Mouse (Mus musculus) right cerebral cortex, postnatal 25 days (tissue): Measurements from ENCODE around the gene Nsun7.

Source experiments
- DNase-seq: peaks from one replicate; pipeline ENCODE4 v3.0.0; 2022

The Nsun7 gene

DNA sequence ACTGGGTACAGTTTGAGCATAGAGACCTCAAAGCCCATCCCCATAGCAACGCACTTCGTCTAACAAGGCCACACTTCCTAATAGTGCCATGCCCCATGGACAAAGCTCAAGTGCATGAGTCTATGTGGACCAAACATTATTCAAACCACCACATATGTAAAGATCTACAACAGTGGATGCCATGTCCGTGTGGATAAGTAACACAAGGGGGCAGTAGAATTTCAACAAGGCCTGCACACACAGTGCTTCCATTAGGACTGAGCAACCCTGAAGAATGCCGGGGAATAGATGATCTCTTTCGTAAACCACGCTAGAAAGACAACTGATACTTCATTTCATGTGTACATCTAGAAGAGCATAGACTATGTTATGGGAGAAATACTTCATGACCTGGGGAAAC lies 21.0 kb downstream of the Nsun7 start:
- DNase-seq = no peak

DNA sequence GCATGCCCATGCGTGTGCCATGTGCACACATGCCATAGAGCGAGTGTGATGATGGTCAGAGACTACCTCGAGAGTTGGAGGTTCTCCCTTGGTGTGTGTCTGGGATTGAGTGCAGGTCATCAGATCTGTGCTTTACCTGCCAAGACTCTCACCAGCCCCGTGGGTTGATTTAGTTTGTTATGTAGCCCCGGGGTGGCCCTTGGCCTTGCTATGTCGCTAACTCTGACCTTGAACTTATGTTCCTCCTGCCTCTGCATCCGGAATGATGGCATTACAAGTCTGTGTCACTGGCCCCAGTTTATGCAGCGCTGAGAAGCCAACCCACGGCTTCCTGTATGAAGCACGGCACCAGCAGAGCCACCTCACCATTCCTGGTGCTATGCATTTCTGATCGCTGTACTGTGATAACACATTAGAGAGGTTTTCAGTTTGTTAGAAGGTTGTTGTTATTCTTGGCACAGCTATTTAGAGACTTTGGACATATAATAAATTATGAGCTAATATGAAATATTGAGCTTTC lies 34.5 kb downstream of the Nsun7 start:
- DNase-seq = no peak

DNA sequence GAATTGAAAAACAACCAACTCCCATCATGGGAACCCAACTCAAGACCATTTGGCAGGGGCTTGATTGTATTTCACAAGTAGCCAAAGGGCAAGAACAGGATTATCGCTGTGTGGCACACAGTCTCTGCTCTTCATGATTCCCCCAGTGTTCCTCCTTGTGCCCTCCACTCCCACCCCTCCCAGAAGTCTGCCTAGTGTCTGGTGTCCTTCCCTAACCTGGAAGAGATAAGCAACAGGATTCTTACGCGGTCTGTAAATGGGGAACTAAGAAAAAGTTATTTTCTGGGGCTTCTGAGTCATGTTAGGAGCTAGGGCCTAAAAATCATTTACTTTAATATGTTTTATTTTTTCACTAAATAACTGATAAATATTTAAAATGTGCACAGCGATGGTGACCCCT lies 35.3 kb downstream of the Nsun7 start:
- no peak for DNase-seq

DNA sequence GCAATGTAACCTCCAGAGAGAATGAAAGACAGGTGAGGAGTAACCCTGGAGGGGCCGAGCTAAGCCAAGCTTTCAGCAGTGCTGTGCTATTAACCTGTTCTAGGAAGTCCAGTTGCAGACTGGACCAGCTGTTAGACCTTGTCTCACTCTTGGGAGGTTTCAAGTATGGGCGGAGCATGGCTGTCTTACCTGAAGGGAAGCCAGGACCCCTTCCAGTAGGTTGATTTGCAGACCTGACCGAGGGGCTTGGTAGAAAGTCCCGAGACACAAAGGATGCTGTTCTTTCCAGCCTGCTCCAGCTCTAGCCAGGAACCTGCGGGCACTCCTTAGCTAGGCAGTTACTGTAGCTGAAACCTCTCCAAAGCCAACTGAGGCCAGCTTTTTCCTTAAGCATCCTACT lies 36.4 kb downstream of the Nsun7 start:
- no peak for DNase-seq

DNA sequence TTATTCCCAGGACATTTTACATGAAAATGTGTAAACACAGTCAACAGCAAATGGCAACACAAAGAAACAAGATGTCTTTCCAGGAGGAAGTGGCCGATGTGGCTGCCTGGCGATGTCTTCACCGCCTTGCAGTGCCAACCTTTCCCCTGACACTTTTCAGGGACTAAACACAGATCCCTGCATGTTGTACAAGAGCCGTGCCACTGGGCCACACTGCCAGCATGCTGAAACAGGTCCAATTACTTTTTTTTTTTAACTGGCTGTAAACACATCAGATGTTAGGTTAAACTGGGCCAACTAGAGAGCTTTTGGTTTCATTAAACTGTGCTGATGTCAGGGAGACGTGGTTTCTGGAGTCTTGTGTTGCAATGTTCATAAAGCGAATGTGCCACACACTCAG lies 39.2 kb downstream of the Nsun7 start:
- DNase-seq = no peak

DNA sequence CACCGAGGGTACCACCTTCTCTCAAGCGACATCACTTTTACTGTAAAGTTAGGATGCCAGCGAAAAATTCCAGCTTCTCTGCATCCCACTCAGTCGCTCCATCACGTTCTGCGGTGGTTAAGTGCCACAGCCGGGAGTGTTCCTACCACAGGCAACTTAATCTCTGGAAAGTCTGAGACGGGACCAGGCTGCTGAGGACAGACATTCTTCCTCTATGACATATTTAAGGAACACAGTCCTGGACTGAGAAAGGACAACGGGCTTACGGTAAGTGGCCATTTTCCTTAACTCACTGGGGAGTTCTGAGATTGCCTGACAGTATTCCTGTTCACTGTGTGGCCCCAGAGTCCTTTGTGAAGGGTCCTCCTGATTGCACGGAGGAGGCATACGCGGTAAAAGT lies 40.9 kb downstream of the Nsun7 start:
- DNase-seq = no peak

DNA sequence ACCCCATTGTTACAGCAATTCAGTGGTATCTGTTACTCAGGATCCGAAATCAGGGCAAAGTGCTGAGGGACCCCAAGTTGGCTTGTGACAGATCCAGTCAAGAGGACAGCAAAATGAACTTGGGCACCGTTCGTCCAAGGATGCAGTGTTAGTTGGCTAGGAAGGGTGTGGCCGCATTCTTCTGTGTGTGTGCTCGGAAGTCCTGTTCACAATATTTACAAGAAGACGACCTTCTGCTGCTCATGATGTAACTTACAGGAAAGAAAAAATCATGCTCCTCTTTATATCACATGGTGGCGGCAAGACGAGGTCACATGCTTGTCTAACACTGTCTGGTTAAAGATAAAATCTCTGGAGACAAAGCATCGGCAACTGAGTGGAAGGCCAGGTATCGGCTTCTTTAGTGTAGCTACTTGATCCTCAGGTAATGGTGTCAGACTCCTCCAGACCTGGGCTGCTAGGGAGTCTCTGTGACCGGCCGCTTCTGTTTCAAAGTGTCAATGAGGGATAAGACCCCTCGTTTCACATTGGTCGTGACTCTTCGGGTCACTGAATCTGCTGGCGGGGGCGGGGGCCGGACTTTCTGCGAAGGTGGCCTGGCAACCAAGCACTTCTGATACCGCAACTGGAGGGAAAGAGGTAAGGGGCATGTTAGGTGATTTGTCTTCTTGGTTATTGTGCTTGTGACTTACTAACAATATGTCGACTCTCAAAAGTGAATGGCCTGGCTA lies 42.6 kb downstream of the Nsun7 start:
- DNase-seq = no peak

DNA sequence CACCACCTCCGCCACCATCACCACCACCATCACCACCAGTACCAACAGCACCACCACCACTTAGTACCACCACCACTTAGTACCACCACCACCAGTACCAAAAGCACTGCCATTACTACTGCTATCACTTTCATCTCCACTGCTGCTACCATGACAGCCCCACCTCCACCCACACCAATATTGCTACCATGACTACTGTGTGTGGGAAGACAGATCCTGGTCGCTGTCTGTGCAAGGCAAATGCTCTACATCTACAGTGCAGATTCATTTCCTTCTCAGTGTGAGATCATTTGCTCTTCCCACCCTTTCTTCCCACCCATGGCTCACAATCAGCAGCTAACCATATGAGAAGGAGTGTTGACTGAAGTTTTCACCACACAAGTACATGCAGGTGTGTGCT lies 43.2 kb downstream of the Nsun7 start:
- DNase-seq = peak; percentile 42

DNA sequence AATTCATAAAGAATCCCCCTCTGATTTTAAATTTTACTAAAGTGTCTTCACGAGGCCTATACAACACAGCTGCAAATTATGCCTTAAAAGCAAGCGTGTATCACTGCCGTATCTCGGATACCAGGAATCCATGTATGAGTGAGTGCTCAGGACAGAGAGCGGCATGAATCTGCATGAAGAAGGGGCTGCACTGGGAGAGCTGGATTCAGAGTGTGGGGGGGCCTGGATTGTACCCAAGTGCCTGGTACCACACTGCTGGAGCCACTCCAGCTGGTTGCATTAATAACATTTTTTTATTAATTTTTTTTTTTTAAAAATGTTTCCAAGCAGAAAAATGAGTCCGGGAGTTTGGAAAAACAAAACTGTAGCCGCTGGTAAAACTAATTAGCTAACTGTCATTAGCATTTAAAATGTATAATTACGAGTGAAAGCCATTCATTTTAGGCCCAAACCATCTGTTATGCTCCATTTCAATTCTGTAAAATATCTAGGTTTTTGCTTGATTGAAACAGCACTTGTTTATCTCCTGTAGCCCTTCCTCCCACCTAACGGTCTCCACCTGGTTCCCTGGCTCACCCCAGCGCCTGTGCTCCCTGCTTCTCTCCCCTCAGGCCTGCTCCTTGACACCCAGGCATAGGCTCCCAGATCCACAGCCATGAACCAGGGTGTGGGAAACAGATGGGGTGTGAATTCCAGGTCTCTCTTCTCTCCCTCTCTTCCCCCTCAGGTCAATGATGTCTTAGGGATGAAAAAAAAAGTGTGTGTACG lies 44.8 kb downstream of the Nsun7 start:
- no peak for DNase-seq

DNA sequence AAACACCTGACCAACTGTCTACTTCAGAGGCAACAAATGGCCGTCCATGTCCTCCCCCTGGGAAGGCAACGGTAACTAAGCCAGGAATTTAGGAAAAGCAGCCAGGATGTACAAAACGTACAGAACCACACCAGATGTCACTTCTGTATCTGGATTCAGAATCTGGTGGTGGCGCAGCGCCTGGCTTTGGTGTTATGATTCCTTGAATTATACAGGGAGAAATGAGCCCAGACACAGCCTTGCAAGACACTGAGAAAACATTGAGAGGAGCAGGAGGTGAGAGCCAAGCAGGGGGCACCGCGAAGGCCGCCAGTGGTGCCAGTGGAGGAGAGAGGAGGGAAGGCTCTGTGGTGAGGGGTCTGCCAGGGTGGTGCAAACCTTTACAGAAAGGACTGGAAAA lies 45.8 kb downstream of the Nsun7 start:
- DNase-seq = peak; percentile 52

DNA sequence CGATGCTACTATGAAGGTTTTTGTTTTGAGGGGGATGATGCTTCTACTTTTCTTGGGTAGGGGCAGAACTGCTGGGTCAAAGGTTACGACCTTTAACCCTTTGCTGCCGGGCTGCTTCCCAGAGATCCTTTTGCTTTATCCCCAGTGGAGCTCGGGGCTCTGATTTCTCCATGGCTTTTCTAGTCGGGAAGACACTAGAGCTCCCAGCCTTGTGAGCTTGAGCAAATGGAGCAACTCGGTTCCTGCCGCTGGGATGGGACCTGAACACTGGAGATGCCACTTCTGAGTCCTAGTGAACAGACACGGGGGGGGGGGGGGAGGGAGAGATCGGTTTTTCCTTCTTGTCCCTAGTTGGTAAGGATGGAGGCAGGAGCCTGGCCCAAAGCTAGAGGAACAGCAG lies 50.6 kb downstream of the Nsun7 start:
- no peak for DNase-seq

DNA sequence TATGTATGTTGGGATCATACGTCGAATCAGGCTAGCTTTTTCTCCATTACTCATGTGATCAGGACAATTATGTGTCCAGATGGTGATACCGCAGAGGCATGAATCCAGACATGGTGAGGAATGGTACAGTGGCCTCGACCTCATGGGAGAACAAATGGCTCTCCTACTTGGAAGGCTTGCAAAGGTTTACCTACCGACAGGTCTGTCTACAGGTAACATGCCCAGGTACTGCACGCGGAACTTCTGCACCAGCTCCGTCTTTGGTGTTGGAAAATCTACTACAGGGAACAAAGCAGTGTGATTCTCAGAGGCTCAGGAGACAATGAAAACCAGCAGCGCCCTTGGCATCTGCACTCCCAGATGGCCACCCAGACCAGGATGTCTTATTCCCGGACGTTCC lies 51.1 kb downstream of the Nsun7 start:
- DNase-seq = no peak

DNA sequence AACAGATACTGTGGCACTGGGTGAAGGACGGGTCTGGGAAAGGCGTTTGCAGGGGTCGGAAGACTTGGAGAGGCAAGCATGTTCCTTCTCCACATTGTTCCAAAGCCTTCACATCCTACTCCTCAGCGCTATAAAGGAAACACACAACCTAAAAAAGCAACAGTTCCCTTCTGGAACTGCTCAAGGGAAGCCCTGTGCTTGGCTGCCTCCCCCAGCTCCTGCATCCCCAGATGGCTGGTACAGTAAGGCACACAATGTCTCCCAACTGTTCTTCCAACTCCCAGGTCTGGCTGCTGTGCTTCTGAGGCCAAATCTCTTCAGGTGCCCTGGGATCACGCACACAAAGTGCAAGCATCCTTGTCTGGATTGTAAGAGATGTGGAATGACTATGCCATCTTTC lies 56.1 kb downstream of the Nsun7 start:
- DNase-seq = peak; percentile 46

DNA sequence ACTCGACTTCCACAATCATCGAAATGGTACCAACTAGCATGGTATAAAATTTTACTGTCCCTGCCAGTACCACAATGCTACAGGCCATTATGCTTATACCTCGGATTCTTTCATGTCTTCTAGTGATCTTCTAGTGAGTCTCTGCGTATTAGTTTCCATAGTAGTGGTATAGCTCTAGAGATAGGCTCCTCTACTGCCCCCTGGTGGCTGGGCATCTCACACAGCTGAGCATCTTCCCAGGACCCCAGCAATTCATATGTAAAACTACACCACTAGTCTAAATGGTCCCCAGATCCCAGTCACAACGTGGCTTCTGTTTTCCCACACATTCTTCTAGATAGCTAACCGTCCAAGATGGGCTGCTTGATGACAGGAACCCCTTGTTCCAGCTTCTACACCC lies 59.6 kb downstream of the Nsun7 start:
- no peak for DNase-seq

DNA sequence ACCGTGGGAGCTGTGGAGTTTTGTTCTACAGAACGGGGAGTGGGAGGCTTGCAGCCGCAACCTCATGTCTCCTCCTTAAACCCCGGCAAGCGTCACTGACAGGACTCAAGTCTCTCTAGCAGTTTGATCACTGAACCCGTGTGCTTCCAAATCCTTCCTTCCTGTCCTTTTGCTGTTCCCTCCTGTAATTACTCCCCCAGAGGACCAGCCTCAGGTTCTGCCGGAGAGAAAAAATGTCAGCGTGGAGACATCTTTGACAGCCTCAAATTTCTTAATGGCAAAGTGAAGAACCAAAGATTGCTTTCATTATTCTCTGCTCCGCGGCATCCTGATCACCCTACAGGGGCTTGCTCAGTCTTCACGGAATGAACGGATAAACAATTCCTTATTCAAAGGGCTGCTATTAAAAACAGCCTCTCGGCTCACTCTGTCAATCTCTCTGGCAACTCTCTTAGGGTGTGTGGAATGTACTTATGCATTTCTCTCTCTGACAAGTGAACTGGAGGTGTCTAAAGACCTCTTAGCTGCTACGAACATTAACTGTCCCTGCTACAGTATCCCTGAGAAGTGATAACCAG lies 60.2 kb downstream of the Nsun7 start:
- DNase-seq = no peak

DNA sequence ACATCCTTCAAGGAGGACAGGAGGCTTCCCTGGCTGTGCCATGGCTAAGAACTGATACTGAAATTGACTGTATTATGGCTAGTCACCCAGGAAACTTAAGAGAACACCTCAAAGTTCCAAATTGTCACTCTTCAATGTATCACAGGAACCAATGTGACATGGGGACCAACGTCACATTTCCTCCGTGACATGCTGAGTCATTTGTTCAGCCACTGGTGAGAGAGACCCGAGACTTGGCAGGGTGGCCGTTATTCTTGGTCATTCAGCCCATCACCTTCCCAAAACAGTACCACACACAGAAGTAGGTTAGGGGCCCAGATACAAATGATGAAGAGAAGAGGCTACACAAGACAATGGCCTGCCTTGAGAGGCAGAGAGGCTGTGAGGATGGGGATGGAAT lies 63.4 kb downstream of the Nsun7 start:
- DNase-seq = no peak

DNA sequence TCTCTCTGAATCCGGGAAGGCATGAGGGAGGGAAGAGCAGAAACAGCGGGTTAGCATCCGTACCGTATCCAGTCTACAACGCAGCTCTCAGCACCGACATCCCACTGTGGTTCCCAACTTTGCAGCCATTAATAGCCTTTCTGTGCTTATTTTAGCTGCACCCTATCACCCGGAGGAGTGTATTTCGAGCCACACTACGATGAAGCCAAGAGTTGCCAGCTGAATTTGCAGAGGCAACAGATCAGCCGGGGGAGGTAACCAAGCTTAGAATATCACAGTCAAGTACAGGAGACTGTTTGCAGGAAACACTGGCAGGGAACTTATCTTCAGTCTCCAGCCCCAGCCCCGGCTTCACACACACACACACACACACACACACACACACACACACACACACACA lies 63.9 kb downstream of the Nsun7 start:
- peak; percentile 66 for DNase-seq

DNA sequence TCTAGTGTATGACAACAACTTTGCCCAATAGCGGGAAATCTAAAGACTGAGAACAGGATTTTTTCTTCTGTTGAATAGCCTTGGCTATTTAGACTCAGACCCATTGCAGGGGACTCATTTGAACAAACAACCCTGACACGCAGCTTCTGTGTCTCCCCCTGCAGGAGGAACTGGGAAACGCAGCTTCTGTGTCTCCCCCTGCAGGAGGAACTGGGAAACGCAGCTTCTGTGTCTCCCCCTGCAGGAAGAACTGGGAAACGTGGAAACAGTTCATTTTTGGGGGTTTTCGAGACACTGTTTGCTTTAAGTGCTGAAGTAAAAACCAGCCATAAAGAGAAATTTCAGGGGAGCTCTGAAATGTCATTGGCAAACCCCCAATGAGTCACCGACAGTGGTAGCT lies 66.7 kb downstream of the Nsun7 start:
- no peak for DNase-seq

DNA sequence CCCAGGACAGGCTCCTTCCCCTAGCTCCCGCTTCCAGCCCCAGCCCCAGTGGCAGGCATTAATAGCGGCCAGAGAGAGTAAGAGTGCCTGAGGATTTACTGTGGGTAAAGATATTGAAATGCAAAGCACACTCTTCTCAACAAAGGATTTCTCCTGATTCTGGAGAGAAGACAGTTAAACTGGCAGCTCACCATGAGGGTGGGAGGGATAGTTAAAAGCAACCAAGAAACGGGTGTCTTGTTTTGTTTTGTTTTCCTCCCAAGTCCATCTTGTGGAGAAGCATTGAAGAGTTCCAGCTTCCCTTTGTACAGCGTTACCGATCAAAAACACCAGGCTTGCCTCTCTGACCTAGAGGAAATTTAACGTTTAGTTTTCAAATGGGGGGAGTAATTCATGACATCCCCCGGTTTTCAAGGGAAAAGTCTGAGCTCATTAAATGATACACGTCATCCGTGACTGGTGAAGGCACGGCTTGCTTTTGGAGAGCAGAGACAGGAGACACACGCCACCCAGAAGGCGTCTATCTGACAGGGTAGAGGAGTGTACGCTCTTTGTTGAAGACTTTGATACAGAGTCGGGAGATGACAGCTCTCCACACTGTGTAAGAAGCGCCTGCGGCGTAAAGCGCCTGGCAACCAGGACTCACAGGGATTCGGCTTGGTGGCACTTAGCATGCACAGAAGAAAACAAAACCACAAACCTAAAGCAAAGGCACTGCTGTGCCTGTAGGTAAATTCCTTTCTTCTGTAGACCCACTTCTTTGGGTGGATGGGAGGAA lies 68.4 kb downstream of the Nsun7 start:
- no peak for DNase-seq

DNA sequence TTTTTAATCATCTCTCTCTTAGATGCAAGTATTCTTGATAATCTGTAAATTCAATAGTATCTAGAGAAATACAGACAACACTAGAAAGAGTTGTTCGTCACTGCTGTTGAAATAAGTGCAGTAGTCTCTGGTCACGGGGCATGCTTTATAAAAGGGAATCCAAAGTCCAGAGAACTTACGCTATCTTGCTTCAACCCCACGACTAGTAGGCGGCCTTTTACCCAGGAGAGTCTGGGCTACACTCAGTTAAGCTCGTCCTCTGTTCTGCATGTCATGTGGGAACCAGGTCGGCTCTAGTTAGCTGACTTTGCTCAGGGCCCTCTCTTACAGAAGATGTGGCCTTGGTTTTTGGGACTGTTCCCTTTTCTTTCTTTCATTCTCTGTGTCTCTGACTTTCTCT lies 69.1 kb downstream of the Nsun7 start:
- DNase-seq = no peak

DNA sequence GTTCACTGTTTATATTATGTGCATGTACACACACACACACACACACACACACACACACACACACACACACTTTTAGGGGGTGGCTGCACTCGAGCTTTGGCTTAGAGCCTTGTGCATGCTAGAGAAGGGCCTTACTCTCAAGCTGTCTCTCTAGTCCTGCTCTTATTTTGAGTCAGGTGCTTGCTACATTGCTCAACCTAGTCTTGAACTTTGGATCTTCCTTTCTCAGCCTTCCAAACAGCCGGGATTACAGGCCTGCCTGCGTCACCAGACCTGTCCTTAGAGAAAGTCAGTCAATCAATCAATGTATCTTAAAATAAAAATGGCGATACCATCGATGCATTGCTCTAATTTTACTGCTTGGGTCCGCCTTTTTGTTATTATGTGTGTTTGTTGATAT lies 71.1 kb downstream of the Nsun7 start:
- no peak for DNase-seq

DNA sequence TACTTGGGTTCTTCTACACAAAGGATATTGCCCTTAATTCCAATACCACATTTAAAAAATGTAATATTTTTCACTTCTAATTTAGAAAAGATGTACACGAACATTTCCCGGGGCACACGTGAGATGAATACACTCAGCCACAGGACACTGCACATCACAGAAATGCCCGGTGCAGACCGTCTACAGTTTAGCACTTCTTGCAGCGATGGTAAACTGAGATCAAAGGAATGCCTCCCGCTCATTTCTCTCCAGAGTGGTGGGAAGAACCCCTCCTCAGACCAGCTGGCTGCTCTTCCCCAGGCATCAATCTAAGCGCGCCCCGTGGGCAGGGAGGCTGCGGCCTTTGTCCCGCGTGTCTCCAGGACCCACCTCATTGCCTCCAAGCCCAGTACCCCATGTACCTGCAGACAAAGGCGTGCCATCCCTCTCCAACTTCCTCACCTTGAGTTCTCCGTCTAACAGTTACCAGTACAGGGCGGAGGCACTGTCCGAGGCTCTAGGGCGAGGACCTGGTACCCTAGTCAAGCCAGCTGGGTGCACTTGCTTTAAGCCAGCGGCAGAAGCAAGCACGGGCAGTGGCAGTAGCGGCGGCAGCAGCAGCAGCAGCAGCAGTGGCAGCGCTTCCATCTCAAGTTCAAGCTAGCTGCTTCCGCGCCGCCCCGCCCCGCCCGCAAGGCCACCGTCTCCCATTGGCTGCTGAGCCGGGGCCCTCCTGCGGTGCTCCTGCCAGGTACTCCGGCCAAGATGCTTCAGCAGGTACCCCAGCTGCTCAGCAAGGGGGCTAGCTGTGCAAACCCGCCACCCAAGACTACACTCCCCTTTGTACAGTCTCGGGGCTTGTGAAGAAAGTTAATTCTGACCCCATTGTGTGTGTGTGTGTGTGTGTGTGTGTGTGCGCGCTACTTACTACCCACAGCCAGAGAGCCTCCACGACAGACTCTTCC lies 77.6 kb downstream of the Nsun7 start:
- DNase-seq = no peak
